ENCODE assay signal across 8 mouse cellular contexts in the genomic region with DNA sequence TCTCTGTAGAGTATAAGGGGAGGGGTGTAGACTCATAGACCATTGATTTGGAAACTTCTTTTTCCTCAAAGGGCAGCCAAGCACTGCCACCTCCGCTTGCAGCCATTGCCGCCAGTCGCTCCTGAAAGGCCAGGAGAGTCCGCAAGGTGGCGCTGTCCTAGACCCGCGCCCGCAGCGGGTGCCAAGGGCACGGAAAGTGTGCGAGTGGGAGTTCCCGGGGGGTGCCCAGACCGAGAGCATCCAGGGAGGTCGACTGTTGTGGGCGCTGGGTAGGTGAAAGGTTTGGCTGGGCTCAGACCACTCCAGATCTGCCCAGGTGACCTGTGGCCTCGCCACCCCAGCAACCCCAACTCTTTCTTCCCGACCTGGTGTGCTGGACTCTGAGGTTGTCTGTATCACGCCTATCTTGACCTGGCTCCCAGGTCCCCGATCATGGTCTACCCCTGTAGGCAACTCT. TPM values are rescaled to one million over a fixed set of nuclear protein-coding genes. Genes with fewer than 3 reads are reported as not detected.
A peak's percentile ranks its signal among the peaks of the same experiment; 100 is the strongest.
DNase-seq lines count a peak whose midpoint lies in the region; ATAC-seq and TF ChIP-seq lines count a peak whose summit lies in the region.

No protein-coding gene starts in this region.

- under 1% methylated on average over 18 of the region's 19 CpGs for WGBS in limb, embryonic 14.5 days
- 0% methylated on average over 19 of the region's 19 CpGs for WGBS in midbrain, embryonic 14.5 days

- no peak overlapping the region for H3K27ac ChIP-seq in limb, embryonic 14.5 days (replicated peaks; ENCODE audit: low read depth, low read length)
- no peak overlapping the region for H3K27ac ChIP-seq in midbrain, embryonic 14.5 days (replicated peaks; ENCODE audit: low read depth, low read length)

- H3K4me1 ChIP-seq in limb, embryonic 14.5 days (ENCODE audit: control insufficient read depth, insufficient read depth, low read length), result peaks cover 9% of the 10 kb centered on the region; the same call in 1 of the 2 replicates
- peaks cover 9% of the 10 kb centered on the region for H3K4me1 ChIP-seq in midbrain, embryonic 14.5 days (ENCODE audit: control insufficient read depth, insufficient read depth, low read length)

- peak overlapping the region; percentile 52 for H3K4me3 ChIP-seq in limb, embryonic 14.5 days (replicated peaks; ENCODE audit: low read length)
- H3K4me3 ChIP-seq in midbrain, embryonic 14.5 days (replicated peaks; ENCODE audit: low read depth, low read length), result peak overlapping the region; percentile 51

- H3K4me2 ChIP-seq in limb, embryonic 14.5 days (replicated peaks; ENCODE audit: low read depth, low read length, severe bottlenecking), result peak overlapping the region; percentile 78
- H3K4me2 ChIP-seq in midbrain, embryonic 14.5 days (ENCODE audit: low read length), result peak overlapping the region; percentile 94

- H3K9me3 ChIP-seq in limb, embryonic 14.5 days (ENCODE audit: control insufficient read depth, low read length), result no peaks in the 10 kb centered on the region
- no peaks in the 10 kb centered on the region for H3K9me3 ChIP-seq in midbrain, embryonic 14.5 days (ENCODE audit: control insufficient read depth, low read length)

- H3K36me3 ChIP-seq in limb, embryonic 14.5 days (ENCODE audit: control insufficient read depth, insufficient read depth, low read length), result no peaks in the 10 kb centered on the region
- no peaks in the 10 kb centered on the region for H3K36me3 ChIP-seq in midbrain, embryonic 14.5 days (ENCODE audit: control insufficient read depth, insufficient read depth, low read length)

- ATAC-seq in granulocyte monocyte progenitor cell, adult 5-6 weeks (replicated peaks; ENCODE audit: poor library complexity, severe bottlenecking), result peak; percentile 85
- peak; percentile 30; the same call in 1 of the 2 replicates for ATAC-seq in limb, embryonic 14.5 days (ENCODE audit: low FRiP score, low read depth)
- ATAC-seq in midbrain, embryonic 14.5 days (ENCODE audit: low FRiP score, low TSS enrichment), result peak; percentile 59; the same call in 1 of the 2 replicates
- no peak for ATAC-seq in erythroid progenitor cell, adult 5-6 weeks (replicated peaks; ENCODE audit: low FRiP score, poor library complexity, severe bottlenecking)

- peak overlapping the region; percentile 51 for H3K9ac ChIP-seq in limb, embryonic 14.5 days (ENCODE audit: low read depth, low read length, severe bottlenecking)
- H3K9ac ChIP-seq in midbrain, embryonic 14.5 days (replicated peaks; ENCODE audit: low read length), result peak overlapping the region; percentile 40; the same call in 1 of the 2 replicates

- H3K27me3 ChIP-seq in limb, embryonic 14.5 days (ENCODE audit: control insufficient read depth, insufficient read depth, low read length), result peaks cover 19% of the 10 kb centered on the region; the same call in 1 of the 2 replicates
- peaks cover 16% of the 10 kb centered on the region; the same call in 1 of the 2 replicates for H3K27me3 ChIP-seq in midbrain, embryonic 14.5 days (ENCODE audit: control insufficient read depth, insufficient read depth, low read length)

- peak; percentile 53 to 86 for DNase-seq in adrenal gland, adult (ENCODE audit: inconsistent age in 2 of 2, low spot score in 1 of 2)
- peak; percentile 73 for DNase-seq in embryo, embryonic 10 days (ENCODE audit: low spot score)
- peak; percentile 71 for DNase-seq in kidney, adult 18-20 months
- peak; percentile 61 for DNase-seq in limb, embryonic 14.5 days (ENCODE audit: low spot score)
- peak; percentile 84 for DNase-seq in midbrain, embryonic 14.5 days
- peak; percentile 84 to 91 for DNase-seq in spleen, adult 18-20 months

- no peak for TF ChIP-seq POLR2A in limb, embryonic 14.5 days (IDR thresholded peaks at IDR 0.05; ENCODE audit: borderline replicate concordance, extremely low read depth, insufficient read depth, insufficient read length)

RNA-seq across cellular contexts. Expression of gene Rasgrp1, which starts 0.7 kb away (rescaled TPM):
- total RNA-seq in granulocyte monocyte progenitor cell, adult 5-6 weeks (2014; fragmentation: Nextera tagmentation), result not detected in 2 replicates
- total RNA-seq in granulocyte monocyte progenitor cell, adult 5-6 weeks (2017), result 0.10 TPM in 1 of 2 replicates, not detected in the other
- polyA plus RNA-seq in limb, embryonic 14.5 days (2012; rRNA removed), result 0.42 and 0.45 TPM in 2 replicates
- polyA plus RNA-seq in limb, embryonic 14.5 days (2014; fragmentation: Nextera tagmentation; extraction: Ambion mirVana), result 0.48 and 0.52 TPM in 2 replicates
- polyA plus RNA-seq in midbrain, embryonic 14.5 days (2014; fragmentation: Nextera tagmentation; extraction: Ambion mirVana), result 1.7 and 1.8 TPM in 2 replicates
- total RNA-seq in erythroid progenitor cell, adult 5-6 weeks (2015; ENCODE audit: low replicate concordance), result 2.5 and 6.3 TPM in 2 replicates
- 3.2 and 4.8 TPM in 2 replicates for total RNA-seq in erythroid progenitor cell, adult 5-6 weeks (2017; ENCODE audit: low replicate concordance)
